Mouse (Mus musculus) E14TG2a.4 (cell line): ENCODE measurements around the gene 9130213A22Rik.

Experiments used
- CTCF ChIP-seq: conservative IDR thresholded peaks from 2 replicates; pipeline ENCODE4 v1.5.1; 2014; ENCODE audit warnings: low read length
- POU5F1 ChIP-seq: IDR thresholded peaks from 2 replicates; pipeline ENCODE4 v1.6.1; 2014; ENCODE audit warnings: low read length, borderline replicate concordance

DNA sequence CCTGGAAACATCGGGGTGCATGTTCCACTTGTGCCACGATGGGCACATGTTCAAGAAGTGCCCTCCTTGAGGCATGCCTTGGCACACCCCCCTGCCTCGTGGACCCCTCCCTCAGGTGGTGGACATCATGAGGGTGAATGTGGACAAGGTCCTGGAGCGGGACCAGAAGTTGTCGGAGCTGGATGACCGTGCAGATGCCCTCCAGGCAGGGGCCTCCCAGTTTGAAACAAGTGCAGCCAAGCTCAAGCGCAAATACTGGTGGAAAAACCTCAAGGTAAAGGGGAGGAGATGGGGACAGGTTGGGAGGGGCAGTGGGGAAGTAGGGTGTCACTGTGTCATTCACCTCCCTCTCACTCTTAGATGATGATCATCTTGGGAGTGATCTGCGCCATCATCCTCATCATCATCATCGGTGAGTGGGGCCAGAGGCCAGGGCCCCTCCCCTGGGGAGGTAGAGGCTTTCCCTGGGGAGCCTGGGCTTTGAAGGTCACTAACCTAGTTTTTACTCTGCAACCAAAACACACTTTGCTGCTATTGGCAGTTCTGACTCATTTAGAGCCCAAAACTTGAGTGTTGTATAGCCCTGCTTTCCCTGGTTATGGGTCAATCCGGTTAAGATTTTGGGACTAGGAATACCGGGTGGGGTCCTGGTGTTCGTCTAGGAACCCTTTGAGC is 32.6 kb downstream of the 9130213A22Rik start:
- TF ChIP-seq CTCF (no peak), POU5F1 (no peak)
